Mouse (Mus musculus): ENCODE results near the gene Mip. TPM values are rescaled to one million over a fixed set of nuclear protein-coding genes. Genes with fewer than 3 reads are reported as not detected.

Gene Mip
- polyA plus RNA-seq (2012; rRNA removed), result not detected in 2 replicates

GRCm38 (mm10) chr10:128225538-128225937 is at the start of gene Mip:
Gene Mip, plus strand, starts transcription at chr10:128225838.

GRCm38 (mm10) chr10:128179989-128180388 is 45.6 kb upstream of the Mip start, which contains the start of gene Rbms2:
Gene Rbms2, minus strand, starts transcription at chr10:128180297.

GRCm38 (mm10) chr10:128194024-128194550 is 31.6 kb upstream of the Mip start, which contains the start of gene Gls2:
Gene Gls2, plus strand, starts transcription at chr10:128194457.

GRCm38 (mm10) chr10:128211390-128212108 is 14.1 kb upstream of the Mip start, which contains the start of gene Spryd4:
Gene Spryd4, minus strand, starts transcription at chr10:128211807.

GRCm38 (mm10) chr10:128231697-128232419 is 6.2 kb downstream of the Mip start, which contains the start of gene Timeless:
Gene Timeless, plus strand, starts transcription at chr10:128232065.

GRCm38 (mm10) chr10:128253677-128254255 is 28.1 kb downstream of the Mip start, which contains the start of gene Apon:
Gene Apon, plus strand, starts transcription at chr10:128254096.

GRCm38 (mm10) chr10:128268371-128268770 is 42.7 kb downstream of the Mip start, which contains the start of gene Apof:
Gene Apof, plus strand, starts transcription at chr10:128268671.

GRCm38 (mm10) chr10:128270287-128270841 is 44.7 kb downstream of the Mip start, which contains the start of gene Stat2:
Gene Stat2, plus strand, starts transcription at chr10:128270559.

Other genes with a start within 250 kb of the Mip start
- 3.1 and 3.5 TPM in 2 replicates for gene Hsd17b6, start 218.2 kb upstream of the Mip start, polyA plus RNA-seq (2012; rRNA removed)
- gene Prim1, start 210.7 kb upstream of the Mip start, polyA plus RNA-seq (2012; rRNA removed), result 0.45 and 1.00 TPM in 2 replicates
- 93.0 and 122 TPM in 2 replicates for gene Naca, start 190.3 kb upstream of the Mip start, polyA plus RNA-seq (2012; rRNA removed)
- gene Ptges3, start 166.9 kb upstream of the Mip start, polyA plus RNA-seq (2012; rRNA removed), result 19.7 and 55.6 TPM in 2 replicates
- 2,777 and 4,847 TPM in 2 replicates for gene Atp5b, start 142.6 kb upstream of the Mip start, polyA plus RNA-seq (2012; rRNA removed)
- 9.9 and 13.8 TPM in 2 replicates for gene Baz2a, start 134.3 kb upstream of the Mip start, polyA plus RNA-seq (2012; rRNA removed)
- 38.4 and 39.6 TPM in 2 replicates for gene Rbms2, start 45.5 kb upstream of the Mip start, polyA plus RNA-seq (2012; rRNA removed)
- gene Gls2, start 31.4 kb upstream of the Mip start, polyA plus RNA-seq (2012; rRNA removed), result 3.0 and 3.8 TPM in 2 replicates
- 5.6 and 6.4 TPM in 2 replicates for gene Spryd4, start 14.0 kb upstream of the Mip start, polyA plus RNA-seq (2012; rRNA removed)
- 0.65 and 1.6 TPM in 2 replicates for gene Timeless, start 6.2 kb downstream of the Mip start, polyA plus RNA-seq (2012; rRNA removed)
- gene Apon, start 28.3 kb downstream of the Mip start, polyA plus RNA-seq (2012; rRNA removed), result 0.10 TPM in 1 of 2 replicates, not detected in the other
- 0.87 and 0.95 TPM in 2 replicates for gene Apof, start 42.8 kb downstream of the Mip start, polyA plus RNA-seq (2012; rRNA removed)
- 6.2 and 8.3 TPM in 2 replicates for gene Stat2, start 44.7 kb downstream of the Mip start, polyA plus RNA-seq (2012; rRNA removed)
- 0.04 TPM in 1 of 2 replicates, not detected in the other for gene Il23a, start 72.9 kb downstream of the Mip start, polyA plus RNA-seq (2012; rRNA removed)
- gene Pan2, start 77.5 kb downstream of the Mip start, polyA plus RNA-seq (2012; rRNA removed), result 5.9 and 9.0 TPM in 2 replicates
- 10.5 and 16.3 TPM in 2 replicates for gene Cnpy2, start 96.6 kb downstream of the Mip start, polyA plus RNA-seq (2012; rRNA removed)
- gene Cs, start 111.9 kb downstream of the Mip start, polyA plus RNA-seq (2012; rRNA removed), result 146 and 160 TPM in 2 replicates
- gene Coq10a, start 143.2 kb downstream of the Mip start, polyA plus RNA-seq (2012; rRNA removed), result 8.6 and 9.5 TPM in 2 replicates
- 7.5 and 9.2 TPM in 2 replicates for gene Ankrd52, start 151.3 kb downstream of the Mip start, polyA plus RNA-seq (2012; rRNA removed)
- 0.83 and 0.84 TPM in 2 replicates for gene Slc39a5, start 175.4 kb downstream of the Mip start, polyA plus RNA-seq (2012; rRNA removed)
- gene Nabp2, start 185.7 kb downstream of the Mip start, polyA plus RNA-seq (2012; rRNA removed), result 9.5 and 10.9 TPM in 2 replicates
- 7.1 and 8.2 TPM in 2 replicates for gene Rnf41, start 185.8 kb downstream of the Mip start, polyA plus RNA-seq (2012; rRNA removed)
- gene Smarcc2, start 233.4 kb downstream of the Mip start, polyA plus RNA-seq (2012; rRNA removed), result 32.1 and 38.8 TPM in 2 replicates

All from stomach, adult 2 months (tissue).